Mouse (Mus musculus) liver, postnatal 0 days (tissue): ENCODE measurements at regions not wholly inside any gene's neighbourhood (a gene's known extent, or its start where the extent isn't known, plus 50 kb on each side); places are given as distances from the start of the nearest gene placed in this dataset.

Experiments
- CTCF ChIP-seq: sonication (generic); IDR thresholded peaks from 2 replicates; pipeline ENCODE4 v1.5.1; 2016; ENCODE audit warnings: antibody characterized with exemption, low read depth
- EP300 ChIP-seq: IDR thresholded peaks from 2 replicates; pipeline ENCODE4 v1.6.1; 2016; ENCODE audit warnings: antibody characterized with exemption, low read depth, mild to moderate bottlenecking

- no peak for TF ChIP-seq EP300
- TF ChIP-seq CTCF: no peak
Observed at GRCm38 (mm10) chr17:48680331-48680730, 225.6 kb downstream of the Unc5cl start.
